Mouse (Mus musculus) stomach, embryonic 14.5 days (tissue): ENCODE measurements around the gene Gm14597. TPM values are rescaled to one million over a fixed set of nuclear protein-coding genes. Genes with fewer than 3 reads are reported as not detected.
A peak's percentile ranks its signal among the peaks of the same experiment; 100 is the strongest.
"Not testable (repeated sequence)": the region's sequence is repeated elsewhere in the genome, so short reads cannot be mapped to it uniquely, and the experiment has no call there.

Experiments used
- ATAC-seq: fragments of 200-750 bp; cut with Nextera tagmentation; 2 replicates; pipeline ENCODE4 v1.8.0; 2017; ENCODE audit warnings: low read depth, moderate TSS enrichment; ENCODE audit not compliant: insufficient number of reproducible peaks, insufficient read depth, low FRiP score
- H3K27ac ChIP-seq: fragments of 300-500 bp; sonication (generic); 2 replicates; pipeline ENCODE4 v1.5.1; 2014; ENCODE audit warnings: mild to moderate bottlenecking, low read length, moderate library complexity, mixed read lengths
- H3K27me3 ChIP-seq: fragments of 300-500 bp; sonication (generic); 2 replicates; pipeline ENCODE4 v1.6.1; 2014; ENCODE audit warnings: low read length, control low read depth, mixed read lengths; ENCODE audit not compliant: control insufficient read depth, insufficient read depth
- H3K36me3 ChIP-seq: fragments of 300-500 bp; sonication (generic); 2 replicates; pipeline ENCODE4 v1.6.1; 2014; ENCODE audit warnings: mild to moderate bottlenecking, control low read depth, low read length, moderate library complexity, mixed read lengths; ENCODE audit not compliant: control insufficient read depth, insufficient read depth
- H3K4me1 ChIP-seq: fragments of 300-500 bp; sonication (generic); 2 replicates; pipeline ENCODE4 v1.6.1; 2014; ENCODE audit warnings: low read length, control low read depth, mixed read lengths; ENCODE audit not compliant: control insufficient read depth, insufficient read depth
- H3K4me2 ChIP-seq: fragments of 300-500 bp; sonication (generic); replicated peaks from 2 replicates; pipeline ENCODE4 v1.6.1; 2014; ENCODE audit warnings: low read depth, low read length, control low read depth
- H3K4me3 ChIP-seq: fragments of 300-500 bp; sonication (generic); 2 replicates; pipeline ENCODE4 v1.5.1; 2014; ENCODE audit warnings: low read depth, low read length, control low read depth
- H3K9ac ChIP-seq: fragments of 300-500 bp; sonication (generic); replicated peaks from 2 replicates; pipeline ENCODE4 v1.6.1; 2014; ENCODE audit warnings: low read depth, mild to moderate bottlenecking, control low read depth, low read length, moderate library complexity, mixed read lengths
- H3K9me3 ChIP-seq: fragments of 300-500 bp; sonication (generic); 2 replicates; pipeline ENCODE4 v1.6.1; 2016; ENCODE audit warnings: low read depth, low read length, control low read depth; ENCODE audit not compliant: control insufficient read depth
- WGBS: fragments of 180-500 bp; shearing (Covaris S2); extraction: QIAGEN DNeasy Blood & Tissue Kit; methylation state at CpG from one replicate; pipeline ENCODE4 v1.1.7; 2014; 5-methylcytosine and 5-hydroxymethylcytosine counted together
- polyA plus RNA-seq: library from polyadenylated mRNA; unstranded; fragments of >200 nt; fragmentation: Nextera tagmentation; extraction: Ambion mirVana; gene quantifications from 2 replicates; pipeline ENCODE4 v1.2.1, GENCODE M21; 2014

Gm14597 gene
- not detected in 2 replicates for polyA plus RNA-seq

DNA sequence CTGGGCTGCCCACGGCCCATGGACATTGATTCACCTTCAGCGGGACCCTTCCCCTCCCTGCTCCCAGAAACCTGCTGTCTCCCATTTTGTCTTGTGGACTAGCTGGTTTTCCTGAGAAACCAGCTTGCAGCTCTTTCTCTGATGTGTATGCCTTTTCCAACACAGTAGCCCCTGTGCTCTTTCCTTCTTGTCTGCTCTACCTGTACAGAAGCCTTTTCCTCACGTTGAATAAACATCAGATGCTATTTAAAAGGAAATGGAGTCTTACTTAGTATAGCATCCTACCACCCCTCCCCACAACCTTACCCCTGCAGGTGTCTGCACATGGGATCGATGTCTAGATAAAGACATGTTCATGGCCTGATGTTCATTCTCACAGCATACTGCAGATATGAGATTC is at the start of gene Gm14597:
Gene Gm14597 (minus strand): TSS at position 101 of the 400 bp plus-strand sequence.
- peak within 1 kb of the TSS; percentile 45; the same call in 1 of the 2 replicates for H3K9ac ChIP-seq
- not testable (repeated sequence) for H3K36me3 ChIP-seq

DNA sequence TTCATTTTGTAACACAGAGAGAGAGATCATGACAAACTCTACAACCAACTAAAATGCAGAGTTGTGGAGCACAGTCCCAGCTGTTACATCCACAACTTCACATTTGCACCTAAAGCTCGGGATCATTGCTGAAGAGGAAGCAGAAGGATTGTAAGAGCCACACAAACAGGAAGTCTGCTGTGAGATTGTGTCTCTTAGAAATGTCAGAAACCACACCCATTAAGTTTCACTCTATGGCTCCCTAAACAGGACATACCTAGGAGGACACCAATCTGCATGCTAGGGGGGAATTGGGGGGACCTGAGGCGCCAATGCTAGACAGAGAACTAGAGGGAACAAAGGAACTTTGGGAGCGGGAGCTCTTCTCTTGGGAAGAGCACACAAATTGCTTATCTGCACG is 44.1 kb upstream of the Gm14597 start:
- H3K27me3 ChIP-seq, ATAC-seq, H3K4me3 ChIP-seq, H3K36me3 ChIP-seq, H3K27ac ChIP-seq, H3K9me3 ChIP-seq, H3K4me1 ChIP-seq, H3K9ac ChIP-seq, H3K4me2 ChIP-seq: not testable (repeated sequence)
- 65% methylated on average over 4 of the region's 4 CpGs for WGBS

More for the DNA sequence above, at the start of gene Gm14597:
- not testable (repeated sequence) for H3K9me3 ChIP-seq, H3K27ac ChIP-seq, ATAC-seq, H3K27me3 ChIP-seq, H3K4me1 ChIP-seq
- H3K4me3 ChIP-seq = peak within 1 kb of the TSS; percentile 32
- peak within 1 kb of the TSS; percentile 47 for H3K4me2 ChIP-seq
- 81% methylated on average over 3 of the region's 4 CpGs for WGBS

DNA sequence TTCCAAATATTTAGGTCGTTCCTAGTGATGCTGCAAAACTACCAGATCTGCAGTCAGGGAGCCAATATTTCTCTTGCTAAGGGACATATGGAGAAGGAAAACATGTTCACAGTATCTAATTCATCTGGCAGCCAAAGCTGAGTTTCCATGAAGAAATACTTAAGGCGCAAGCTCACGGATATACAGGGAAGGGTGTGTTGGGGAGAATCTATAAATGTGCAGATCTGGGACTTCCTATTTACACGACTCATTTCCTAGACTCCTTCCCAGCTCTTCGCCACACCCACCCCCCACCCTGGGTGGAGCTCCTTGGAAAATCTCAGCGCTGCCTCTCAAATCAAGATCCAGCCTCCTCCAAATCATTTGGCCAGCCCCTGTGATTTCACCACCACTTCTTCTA is 37.1 kb upstream of the Gm14597 start:
- H3K4me2 ChIP-seq = no peak overlapping the region
- H3K36me3 ChIP-seq = no peaks in the 10 kb centered on the region
- no peaks in the 10 kb centered on the region for H3K4me1 ChIP-seq
- H3K4me3 ChIP-seq = no peak overlapping the region
- ATAC-seq = no peak
- no peak overlapping the region for H3K27ac ChIP-seq
- no peaks in the 10 kb centered on the region for H3K27me3 ChIP-seq
- H3K9ac ChIP-seq = no peak overlapping the region
- H3K9me3 ChIP-seq = no peaks in the 10 kb centered on the region
- WGBS = 77% methylated on average over 6 of the region's 6 CpGs

DNA sequence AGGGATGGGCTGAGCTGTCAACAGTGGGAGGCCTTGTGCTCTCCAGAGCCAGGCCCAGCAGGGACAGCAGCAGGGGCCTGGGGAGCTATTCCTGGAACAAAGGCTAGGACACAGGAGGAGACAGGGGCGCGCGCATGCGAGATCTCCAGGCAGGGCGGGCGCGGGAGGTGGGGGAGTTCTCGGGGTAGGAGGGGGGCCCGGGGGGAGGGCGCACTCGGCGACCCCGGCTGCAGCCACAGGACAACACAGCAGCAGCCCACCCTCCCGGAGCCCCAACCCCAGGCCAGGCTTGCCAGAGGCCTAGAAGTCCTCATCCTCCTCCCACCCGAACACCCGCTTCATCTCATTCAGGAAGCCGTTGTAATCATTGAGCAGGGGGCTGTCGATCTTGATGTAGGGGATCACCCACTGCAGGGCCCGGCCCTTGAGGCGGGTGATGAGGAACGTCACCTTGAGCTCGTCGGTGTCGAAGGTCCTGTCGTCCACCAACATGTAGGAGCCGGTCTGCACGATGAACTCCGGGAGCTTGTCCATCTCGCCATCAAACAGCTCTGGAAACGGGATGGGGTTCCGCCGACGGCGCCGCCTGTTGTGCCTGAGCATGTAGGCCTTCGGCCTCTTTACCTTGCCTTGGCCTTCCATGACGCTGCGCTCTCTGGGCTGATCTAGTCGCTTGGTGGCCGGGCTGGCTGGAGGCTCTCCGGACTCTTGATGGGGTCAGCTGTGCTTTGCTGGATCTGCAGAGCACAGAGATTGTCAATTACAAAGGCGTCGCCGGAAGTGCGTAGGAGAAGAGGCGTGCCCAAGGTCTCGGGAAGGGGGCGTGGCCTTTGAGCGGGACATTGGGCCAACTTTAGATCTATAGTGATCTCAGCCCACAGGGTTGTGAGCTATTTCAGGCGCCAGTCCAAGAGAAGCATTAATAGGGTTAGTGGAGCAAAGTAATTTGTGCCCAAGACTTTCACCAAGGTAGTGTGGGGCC is 34.5 kb upstream of the Gm14597 start, which contains the start of gene Rtl8a:
Gene Rtl8a (minus strand): TSS at position 703 of the 982 bp plus-strand sequence.
- peak within 1 kb of the TSS; percentile 20; the same call in 1 of the 2 replicates for H3K4me2 ChIP-seq
- not testable (repeated sequence) for H3K27ac ChIP-seq, H3K9me3 ChIP-seq, H3K27me3 ChIP-seq, H3K9ac ChIP-seq, H3K36me3 ChIP-seq, H3K4me1 ChIP-seq
- ATAC-seq = peak; percentile 93
- WGBS = 18% methylated on average over 10 of the region's 50 CpGs
- H3K4me3 ChIP-seq = peak within 1 kb of the TSS; percentile 20

DNA sequence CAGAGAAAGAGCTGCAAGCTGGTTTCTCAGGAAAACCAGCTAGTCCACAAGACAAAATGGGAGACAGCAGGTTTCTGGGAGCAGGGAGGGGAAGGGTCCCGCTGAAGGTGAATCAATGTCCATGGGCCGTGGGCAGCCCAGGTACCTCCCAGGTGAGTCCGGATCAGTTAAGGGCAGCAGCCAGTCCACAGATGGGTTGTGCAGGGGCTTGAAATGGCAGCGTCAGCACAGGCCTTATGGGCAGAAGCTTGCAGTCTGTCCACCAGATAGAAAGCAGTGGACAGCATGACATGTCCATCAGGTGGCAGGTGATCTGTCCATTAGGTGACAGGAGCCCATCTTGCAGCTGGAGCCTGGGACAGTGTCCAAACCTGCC is 33.8 kb upstream of the Gm14597 start:
- H3K27ac ChIP-seq, H3K4me2 ChIP-seq, H3K4me1 ChIP-seq, H3K36me3 ChIP-seq, H3K4me3 ChIP-seq, H3K27me3 ChIP-seq, H3K9ac ChIP-seq, ATAC-seq, H3K9me3 ChIP-seq: not testable (repeated sequence)
- 39% methylated on average over 4 of the region's 4 CpGs for WGBS

DNA sequence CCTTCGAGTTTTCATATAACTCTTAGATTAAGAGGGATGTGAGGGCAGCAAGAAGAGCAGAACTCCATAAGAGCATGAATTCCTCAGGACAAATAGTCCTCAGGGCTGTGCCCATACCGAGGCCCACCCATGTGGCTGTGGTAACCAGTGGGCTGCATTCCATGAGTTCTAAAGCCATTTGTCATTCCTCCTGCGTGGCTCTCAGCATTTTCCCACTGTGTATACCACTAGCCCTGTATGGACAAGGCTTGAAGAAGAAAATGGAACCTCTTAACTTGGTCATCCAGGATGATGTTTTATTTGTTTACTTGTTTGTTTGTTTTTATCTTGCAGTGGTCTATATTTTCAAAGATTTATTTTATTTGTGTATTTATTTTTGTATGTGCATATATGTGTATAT is 29.3 kb upstream of the Gm14597 start:
- WGBS = 47% methylated on average over 3 of the region's 3 CpGs
- H3K36me3 ChIP-seq, H3K27me3 ChIP-seq, H3K9ac ChIP-seq, H3K9me3 ChIP-seq, H3K4me3 ChIP-seq, H3K27ac ChIP-seq, H3K4me1 ChIP-seq, ATAC-seq, H3K4me2 ChIP-seq: not testable (repeated sequence)

DNA sequence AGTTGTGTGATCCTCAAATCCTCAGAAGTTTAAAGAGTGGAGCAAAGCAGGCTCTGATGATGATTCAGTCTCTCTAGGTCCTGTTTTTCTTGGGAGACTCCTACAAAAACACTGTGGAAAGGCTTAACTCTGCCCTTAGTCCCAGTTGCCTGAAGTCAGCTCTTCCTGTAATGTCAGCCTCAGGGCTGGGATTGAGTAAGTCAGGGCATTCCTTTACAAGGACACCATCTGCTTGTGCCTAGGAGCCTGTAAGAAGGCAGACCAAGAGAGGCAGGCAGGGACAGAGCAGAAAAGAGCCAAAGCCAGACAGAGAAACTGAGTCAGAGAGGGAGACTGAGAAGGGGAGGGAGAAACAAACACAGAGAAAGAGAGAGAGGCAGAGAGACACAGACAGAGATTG is 2.6 kb upstream of the Gm14597 start:
- H3K27me3 ChIP-seq, H3K9ac ChIP-seq, H3K4me3 ChIP-seq, ATAC-seq, H3K36me3 ChIP-seq, H3K4me1 ChIP-seq, H3K27ac ChIP-seq, H3K4me2 ChIP-seq, H3K9me3 ChIP-seq: not testable (repeated sequence)

DNA sequence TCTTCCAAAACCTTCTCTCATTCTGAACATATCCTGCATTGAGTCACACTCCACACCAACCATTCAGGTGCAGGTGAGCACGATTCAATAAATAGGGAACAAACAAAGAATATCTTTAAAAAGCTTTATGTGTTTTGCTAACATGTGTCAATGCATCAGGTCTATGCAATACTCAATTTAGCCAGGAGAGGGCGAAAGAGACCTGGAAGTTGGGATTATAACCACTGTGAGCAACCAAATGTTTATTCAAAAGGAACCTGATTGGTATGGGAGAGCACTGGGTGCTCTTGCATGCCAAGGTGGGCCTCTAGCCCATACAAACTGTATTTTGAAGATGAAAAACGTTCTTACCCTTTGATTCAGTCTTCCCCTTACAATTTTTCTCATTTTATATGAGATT is 1.8 kb upstream of the Gm14597 start:
- H3K9ac ChIP-seq = no peak overlapping the region
- 8% methylated on average over 3 of the region's 3 CpGs for WGBS
- H3K27me3 ChIP-seq = no peaks in the 10 kb centered on the region
- H3K36me3 ChIP-seq = no peaks in the 10 kb centered on the region
- H3K4me3 ChIP-seq = no peak overlapping the region
- H3K9me3 ChIP-seq = no peaks in the 10 kb centered on the region
- ATAC-seq = no peak
- H3K4me2 ChIP-seq = no peak overlapping the region
- no peaks in the 10 kb centered on the region for H3K4me1 ChIP-seq
- H3K27ac ChIP-seq = no peak overlapping the region
